Mouse (Mus musculus): ENCODE measurements around the gene Zfp974.
"Not testable (repeated sequence)": the region's sequence is repeated elsewhere in the genome, so short reads cannot be mapped to it uniquely, and the experiment has no call there.

GRCm38 (mm10) chr7:27949451-27949850, 20.2 kb upstream of the Zfp974 start:
- TF ChIP-seq MYOD1 (IDR thresholded peaks at IDR 0.05; ENCODE audit: control insufficient read depth in 1 of 3, insufficient read length in 2 of 3, low read depth in 2 of 3); TCF3 (IDR thresholded peaks at IDR 0.05; ENCODE audit: insufficient read length, low read depth); POLR2A (IDR thresholded peaks at IDR 0.05; ENCODE audit: insufficient read length, low read depth); MYOG (IDR thresholded peaks at IDR 0.05; ENCODE audit: control insufficient read depth in 1 of 3, insufficient read depth in 1 of 3, insufficient read length in 2 of 3, low read depth in 2 of 3); USF1 (IDR thresholded peaks at IDR 0.05; ENCODE audit: low read depth); SRF (IDR thresholded peaks at IDR 0.05; ENCODE audit: control insufficient read depth, insufficient read length, low read depth); CEBPB (IDR thresholded peaks at IDR 0.05; ENCODE audit: insufficient read depth, poor library complexity, severe bottlenecking); TCF12 (IDR thresholded peaks at IDR 0.05; ENCODE audit: insufficient read depth, poor library complexity, severe bottlenecking): not testable (repeated sequence)
